Mouse (Mus musculus): ENCODE data around the gene Lcp1. TPM values are rescaled to one million over a fixed set of nuclear protein-coding genes. Genes with fewer than 3 reads are reported as not detected.

Gene Lcp1
- total and polyA plus RNA-seq, 3 experiments, result 258 to 777 (median 373) TPM

DNA sequence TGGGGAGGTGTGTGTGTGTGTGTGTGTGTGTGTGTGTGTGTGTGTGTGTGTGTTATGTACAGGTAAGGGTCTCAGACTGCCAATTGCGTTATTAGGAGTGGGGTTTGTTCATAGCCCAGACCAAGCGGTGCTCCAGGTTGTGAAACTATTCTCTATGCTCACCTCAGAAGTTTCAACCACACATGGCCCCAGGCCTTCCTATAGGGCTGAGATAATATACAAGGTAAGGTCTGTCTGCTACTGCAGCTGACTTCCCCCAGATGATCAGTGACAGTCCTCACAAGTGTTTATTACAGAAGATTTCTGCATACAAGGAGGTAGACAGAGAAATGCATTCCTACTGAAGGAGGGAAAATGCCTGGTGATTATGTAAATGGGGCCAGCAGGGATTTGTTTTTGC is 87.9 kb downstream of the Lcp1 start:
- H3K9ac ChIP-seq (ENCODE audit: insufficient read depth, low read depth), result no peak overlapping the region
- dilution Hi-C loops (cut with MboI; ENCODE audit: extremely low pct_ligation_motif_present, extremely low pct_unique_long_range_greater_than_20kb, low sequenced_read_pairs) (no loop called here), in situ Hi-C loops (cut with MboI; ENCODE audit: low pct_ligation_motif_present, low pct_unique_long_range_greater_than_20kb, low sequenced_read_pairs) (no loop called here)
- H3K27ac ChIP-seq (ENCODE audit: insufficient read depth, low read depth), result no peak overlapping the region
- no peaks in the 10 kb centered on the region; the same call in 1 of the 2 replicates for H3K79me2 ChIP-seq (replicated peaks; ENCODE audit: control insufficient read depth, extremely low read depth, insufficient read depth, poor library complexity, severe bottlenecking)
- H3K36me3 ChIP-seq (replicated peaks in 1 of 2; ENCODE audit: control insufficient read depth in 1 of 2, insufficient read depth in 1 of 2, low read length in 1 of 2), result peaks cover 81 to 97% of the 10 kb centered on the region in 2 experiments
- no peaks in the 10 kb centered on the region for H3K27me3 ChIP-seq (replicated peaks)
- H3K4me3 ChIP-seq (replicated peaks in 1 of 3; ENCODE audit: low read depth in 2 of 3, low read length in 2 of 3, poor library complexity in 1 of 3), result no peak overlapping the region
- no peaks in the 10 kb centered on the region for H3K4me1 ChIP-seq (ENCODE audit: control insufficient read depth in 1 of 2, insufficient read depth in 2 of 2)
- no peak for DNase-seq (ENCODE audit: extremely low read depth)
- TF ChIP-seq TCF12 (IDR thresholded peaks at IDR 0.05; ENCODE audit: low read depth, low read length), result no peak
- no peak for TF ChIP-seq MAX (IDR thresholded peaks at IDR 0.05; ENCODE audit: low read length)
- no peak for TF ChIP-seq CTCF (conservative IDR thresholded peaks at IDR 0.05 in 1 of 2, IDR thresholded peaks at IDR 0.05 in 1 of 2; ENCODE audit: low read depth in 2 of 2, low read length in 2 of 2)
- no peak for TF ChIP-seq BHLHE40 (IDR thresholded peaks at IDR 0.05; ENCODE audit: low read depth, low read length)
- TF ChIP-seq EP300 (IDR thresholded peaks at IDR 0.05; ENCODE audit: low read length), result no peak
- no peak for TF ChIP-seq JUND (conservative IDR thresholded peaks at IDR 0.05; ENCODE audit: low read depth, low read length)
- no peak overlapping the region for H3K4me2 ChIP-seq (ENCODE audit: insufficient read depth, low read depth, poor library complexity, severe bottlenecking)
- H3K9me3 ChIP-seq (replicated peaks; ENCODE audit: low read length), result no peaks in the 10 kb centered on the region

DNA sequence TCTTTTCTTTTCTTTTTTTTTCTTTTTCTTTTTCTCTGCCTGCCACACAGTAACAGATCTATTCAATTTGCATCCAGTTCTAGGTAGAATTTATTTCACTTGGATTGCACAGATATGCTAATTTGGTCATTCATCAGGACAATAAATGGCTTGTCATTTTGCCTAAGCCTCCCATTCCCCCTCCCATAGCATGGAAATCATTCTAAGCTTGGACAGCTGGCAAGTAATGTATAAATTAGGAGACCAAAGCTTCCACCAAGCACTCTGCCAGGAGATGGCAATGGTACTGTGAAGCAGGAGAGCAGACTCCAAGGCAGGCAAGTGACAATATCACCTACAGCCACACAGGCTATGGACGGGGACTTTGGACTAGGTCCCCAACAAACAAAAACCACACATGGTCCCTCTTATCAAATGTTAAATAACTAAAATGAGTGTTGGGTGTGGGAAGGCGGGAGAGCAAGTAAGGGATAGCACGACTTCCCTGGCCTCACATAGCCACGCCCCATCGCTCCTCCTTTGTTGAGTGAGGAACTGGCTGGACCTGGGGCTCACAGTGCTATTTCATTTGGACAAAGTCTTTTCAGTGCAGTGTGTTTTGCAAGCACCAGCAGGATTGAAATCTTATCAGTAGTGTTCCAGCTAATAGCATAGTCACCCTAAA is 88.5 kb downstream of the Lcp1 start:
- no peak overlapping the region for H3K4me3 ChIP-seq (replicated peaks in 1 of 3; ENCODE audit: low read depth in 2 of 3, low read length in 2 of 3, poor library complexity in 1 of 3)
- no peaks in the 10 kb centered on the region; the same call in 1 of the 2 replicates for H3K79me2 ChIP-seq (replicated peaks; ENCODE audit: control insufficient read depth, extremely low read depth, insufficient read depth, poor library complexity, severe bottlenecking)
- DNase-seq (ENCODE audit: extremely low read depth), result no peak
- peaks cover 79 to 97% of the 10 kb centered on the region in 2 experiments for H3K36me3 ChIP-seq (replicated peaks in 1 of 2; ENCODE audit: control insufficient read depth in 1 of 2, insufficient read depth in 1 of 2, low read length in 1 of 2)
- H3K4me2 ChIP-seq (ENCODE audit: insufficient read depth, low read depth, poor library complexity, severe bottlenecking), result no peak overlapping the region
- H3K27ac ChIP-seq (ENCODE audit: insufficient read depth, low read depth), result no peak overlapping the region
- no peak for TF ChIP-seq HCFC1 (IDR thresholded peaks at IDR 0.05; ENCODE audit: low read depth, low read length)
- no peak for TF ChIP-seq CHD2 (IDR thresholded peaks at IDR 0.05; ENCODE audit: low read length)
- TF ChIP-seq EP300 (IDR thresholded peaks at IDR 0.05; ENCODE audit: low read length), result no peak
- TF ChIP-seq MEF2A (IDR thresholded peaks at IDR 0.05; ENCODE audit: borderline replicate concordance, low read depth, low read length), result no peak
- no peak for TF ChIP-seq ETS1 (conservative IDR thresholded peaks at IDR 0.05; ENCODE audit: low read depth, low read length)
- TF ChIP-seq JUND (conservative IDR thresholded peaks at IDR 0.05; ENCODE audit: low read depth, low read length), result no peak
- TF ChIP-seq TCF12 (IDR thresholded peaks at IDR 0.05; ENCODE audit: low read depth, low read length), result no peak
- no peak for TF ChIP-seq ZC3H11A (IDR thresholded peaks at IDR 0.05; ENCODE audit: low read depth, low read length)
- TF ChIP-seq USF2 (conservative IDR thresholded peaks at IDR 0.05; ENCODE audit: low read depth, low read length), result no peak
- TF ChIP-seq RCOR1 (conservative IDR thresholded peaks at IDR 0.05; ENCODE audit: low read depth, low read length), result no peak
- TF ChIP-seq ZKSCAN1 (IDR thresholded peaks at IDR 0.05; ENCODE audit: borderline replicate concordance, low read depth, low read length), result no peak
- TF ChIP-seq USF1 (IDR thresholded peaks at IDR 0.05; ENCODE audit: low read depth, low read length), result no peak
- TF ChIP-seq IRF4 (IDR thresholded peaks at IDR 0.05; ENCODE audit: low read depth, low read length), result no peak
- H3K27me3 ChIP-seq (replicated peaks), result no peaks in the 10 kb centered on the region
- no peak overlapping the region for H3K9ac ChIP-seq (ENCODE audit: insufficient read depth, low read depth)
- no peaks in the 10 kb centered on the region for H3K9me3 ChIP-seq (replicated peaks; ENCODE audit: low read length)
- dilution Hi-C loops (cut with MboI; ENCODE audit: extremely low pct_ligation_motif_present, extremely low pct_unique_long_range_greater_than_20kb, low sequenced_read_pairs) (no loop called here), in situ Hi-C loops (cut with MboI; ENCODE audit: low pct_ligation_motif_present, low pct_unique_long_range_greater_than_20kb, low sequenced_read_pairs) (no loop called here)
- no peaks in the 10 kb centered on the region for H3K4me1 ChIP-seq (ENCODE audit: control insufficient read depth in 1 of 2, insufficient read depth in 2 of 2)
